Mouse (Mus musculus) adipose tissue, adult 10 weeks (tissue): ENCODE measurements around the gene Tmco5b. TPM values are rescaled to one million over a fixed set of nuclear protein-coding genes. Genes with fewer than 3 reads are reported as not detected.

ENCODE experiments used
- polyA plus RNA-seq: library from polyadenylated mRNA; stranded (reverse); fragments of 350-450 nt; fragmentation: Illumina TruSeq; extraction: RNeasy Lipid Tissue Mini Kit (QIAGEN cat#74804); gene quantifications from one replicate; pipeline ENCODE4 v1.2.3, GENCODE M21; 2014; ENCODE audit warnings: low read depth, low replicate concordance

Tmco5b gene
- polyA plus RNA-seq: not detected

DNA sequence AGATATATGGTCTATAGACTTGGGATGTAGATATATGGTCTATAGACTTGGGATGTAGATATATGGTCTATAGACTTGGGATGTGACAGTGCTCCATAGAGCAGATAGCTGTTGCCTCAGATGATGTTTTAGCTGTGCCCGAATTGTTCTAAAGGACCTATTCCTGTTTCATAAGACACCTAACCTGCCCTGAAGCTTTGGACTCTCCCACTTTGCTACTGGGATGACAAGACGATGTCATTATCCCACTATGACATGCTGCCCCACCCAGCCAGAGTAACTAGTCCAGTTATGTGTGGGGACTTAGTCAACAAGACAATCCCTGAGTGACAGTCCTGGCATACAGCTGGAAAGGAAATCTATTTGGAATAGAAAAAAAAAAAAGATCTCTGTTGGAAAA is at the start of gene Tmco5b:
Gene Tmco5b (plus strand): TSS at position 301 of the 400 bp plus-strand sequence.

Other genes starting within 250 kb of the Tmco5b start
- 1.3 TPM for gene Ryr3, start 68.6 kb upstream of the Tmco5b start, polyA plus RNA-seq
- 5.4 TPM for gene Fmn1, start 42.0 kb downstream of the Tmco5b start, polyA plus RNA-seq